Mouse (Mus musculus): ENCODE measurements around the gene Olfr129. TPM values are rescaled to one million over a fixed set of nuclear protein-coding genes. Genes with fewer than 3 reads are reported as not detected.

Gene Olfr129
- not detected for polyA plus RNA-seq (2014; fragmentation: Illumina TruSeq; extraction: RNeasy Lipid Tissue Mini Kit (QIAGEN cat#74804); ENCODE audit: low read depth, low replicate concordance)

DNA sequence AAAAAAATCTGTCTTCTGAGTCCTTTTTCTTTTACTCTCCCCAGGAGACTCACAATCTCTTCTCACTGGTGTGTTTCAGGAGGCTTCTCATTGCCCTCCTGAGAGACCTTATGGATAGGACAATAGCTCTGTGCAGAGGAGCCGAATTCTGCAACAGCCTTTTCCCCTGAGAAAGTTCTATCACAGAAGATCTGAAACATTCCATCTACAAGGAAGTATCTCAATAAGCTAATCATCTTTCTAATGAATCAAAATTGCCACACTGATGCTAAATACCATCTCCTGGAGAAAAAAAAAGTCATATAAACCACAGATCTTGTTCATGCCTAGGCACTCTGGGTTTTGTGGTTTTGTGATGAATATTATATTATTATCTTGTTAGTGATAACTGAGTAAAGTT is at the start of gene Olfr129:
Olfr129 (minus strand) TSS at position 101 of the 400 bp plus-strand sequence.

DNA sequence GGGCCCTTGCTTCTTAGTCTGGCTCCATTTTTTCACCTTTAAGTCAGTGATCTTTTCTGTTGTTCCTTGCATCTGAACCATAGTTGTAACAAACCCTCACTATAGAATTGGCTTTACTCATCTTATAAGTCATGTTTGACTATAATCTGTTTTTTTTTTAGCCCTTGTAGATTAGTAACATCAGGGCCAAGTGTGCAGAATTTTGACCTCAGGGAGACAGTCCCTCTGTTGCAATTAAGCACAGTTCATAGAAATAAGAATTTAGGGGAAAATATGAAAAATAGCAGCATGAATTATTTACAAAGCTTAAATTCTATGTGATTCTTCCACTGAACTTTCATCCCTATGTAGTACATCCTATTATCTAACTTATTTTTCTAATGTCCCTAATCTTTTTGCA is 28.7 kb upstream of the Olfr129 start, which contains the start of gene Olfr131:
Olfr131 (minus strand) TSS at position 101 of the 400 bp plus-strand sequence.

DNA sequence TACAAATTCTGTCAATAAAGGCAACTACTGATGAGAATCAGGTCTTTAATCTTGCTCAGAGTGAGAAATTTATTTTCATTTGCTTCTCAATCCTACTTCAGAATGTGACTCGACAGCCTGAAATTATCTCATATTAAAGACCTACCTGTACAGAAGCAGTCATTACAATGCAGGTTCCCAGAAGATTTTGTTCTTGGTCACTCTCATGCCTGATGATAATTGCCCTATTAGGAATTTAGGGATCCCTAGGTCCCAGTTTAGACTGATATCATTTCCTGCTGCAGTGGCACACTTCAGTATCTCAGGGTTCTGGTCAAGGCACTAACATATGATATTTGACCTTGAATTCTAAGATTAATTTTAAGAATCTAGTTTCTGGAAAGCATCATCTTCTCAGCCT is 3.7 kb upstream of the Olfr129 start, which contains the start of gene Olfr130:
Olfr130 (plus strand) TSS at position 301 of the 400 bp plus-strand sequence.

Other genes with a start within 250 kb of the Olfr129 start
- not detected for gene Olfr125, start 227.1 kb downstream of the Olfr129 start, polyA plus RNA-seq (2014; fragmentation: Illumina TruSeq; extraction: RNeasy Lipid Tissue Mini Kit (QIAGEN cat#74804); ENCODE audit: low read depth, low replicate concordance)
- gene Olfr126, start 212.6 kb downstream of the Olfr129 start, polyA plus RNA-seq (2014; fragmentation: Illumina TruSeq; extraction: RNeasy Lipid Tissue Mini Kit (QIAGEN cat#74804); ENCODE audit: low read depth, low replicate concordance): not detected
- not detected for gene Olfr127, start 159.6 kb downstream of the Olfr129 start, polyA plus RNA-seq (2014; fragmentation: Illumina TruSeq; extraction: RNeasy Lipid Tissue Mini Kit (QIAGEN cat#74804); ENCODE audit: low read depth, low replicate concordance)
- not detected for gene Olfr128, start 139.5 kb downstream of the Olfr129 start, polyA plus RNA-seq (2014; fragmentation: Illumina TruSeq; extraction: RNeasy Lipid Tissue Mini Kit (QIAGEN cat#74804); ENCODE audit: low read depth, low replicate concordance)
- not detected for gene Olfr761, start 107.0 kb downstream of the Olfr129 start, polyA plus RNA-seq (2014; fragmentation: Illumina TruSeq; extraction: RNeasy Lipid Tissue Mini Kit (QIAGEN cat#74804); ENCODE audit: low read depth, low replicate concordance)
- not detected for gene Olfr130, start 3.8 kb upstream of the Olfr129 start, polyA plus RNA-seq (2014; fragmentation: Illumina TruSeq; extraction: RNeasy Lipid Tissue Mini Kit (QIAGEN cat#74804); ENCODE audit: low read depth, low replicate concordance)
- not detected for gene Olfr131, start 28.6 kb upstream of the Olfr129 start, polyA plus RNA-seq (2014; fragmentation: Illumina TruSeq; extraction: RNeasy Lipid Tissue Mini Kit (QIAGEN cat#74804); ENCODE audit: low read depth, low replicate concordance)
- gene Olfr132, start 74.4 kb upstream of the Olfr129 start, polyA plus RNA-seq (2014; fragmentation: Illumina TruSeq; extraction: RNeasy Lipid Tissue Mini Kit (QIAGEN cat#74804); ENCODE audit: low read depth, low replicate concordance): not detected
- gene Olfr133, start 85.2 kb upstream of the Olfr129 start, polyA plus RNA-seq (2014; fragmentation: Illumina TruSeq; extraction: RNeasy Lipid Tissue Mini Kit (QIAGEN cat#74804); ENCODE audit: low read depth, low replicate concordance): not detected
- not detected for gene Olfr134, start 111.3 kb upstream of the Olfr129 start, polyA plus RNA-seq (2014; fragmentation: Illumina TruSeq; extraction: RNeasy Lipid Tissue Mini Kit (QIAGEN cat#74804); ENCODE audit: low read depth, low replicate concordance)
- gene Olfr135, start 144.3 kb upstream of the Olfr129 start, polyA plus RNA-seq (2014; fragmentation: Illumina TruSeq; extraction: RNeasy Lipid Tissue Mini Kit (QIAGEN cat#74804); ENCODE audit: low read depth, low replicate concordance): not detected
- gene Olfr138, start 201.0 kb upstream of the Olfr129 start, polyA plus RNA-seq (2014; fragmentation: Illumina TruSeq; extraction: RNeasy Lipid Tissue Mini Kit (QIAGEN cat#74804); ENCODE audit: low read depth, low replicate concordance): not detected
- gene Olfr137, start 247.5 kb upstream of the Olfr129 start, polyA plus RNA-seq (2014; fragmentation: Illumina TruSeq; extraction: RNeasy Lipid Tissue Mini Kit (QIAGEN cat#74804); ENCODE audit: low read depth, low replicate concordance): not detected